ENCODE assay signal across 15 mouse cellular contexts in genomic region chr11:49090551-49090950, GRCm38 (mm10). TPM values are rescaled to one million over a fixed set of nuclear protein-coding genes. Genes with fewer than 3 reads are reported as not detected.
"Had no signal": no experiment of that assay in that cellular context is flagged by ENCODE, and none has a peak within 500 bp of the region (broad histone marks: within the 10 kb centered on the region; RNA-seq: fewer than 3 reads in every experiment).

No protein-coding gene starts in this region.

- H3K4me2 ChIP-seq: lung, embryonic 15.5 days; midbrain, embryonic 12.5 days; neural tube, embryonic 15.5 days had no signal

- H3K9ac ChIP-seq: lung, embryonic 15.5 days; midbrain, embryonic 12.5 days; neural tube, embryonic 15.5 days had no signal

- H3K4me1 ChIP-seq: neural tube, embryonic 15.5 days had no signal

- H3K27ac ChIP-seq: limb, embryonic 10.5 days; lung, embryonic 15.5 days; midbrain, embryonic 12.5 days; neural tube, embryonic 15.5 days; stomach, postnatal 0 days had no signal

- ATAC-seq: inflammation-experienced regulatory T-cells, adult 6 months; midbrain, embryonic 16.5 days had no signal

- DNase-seq: kidney, adult 8-10 months; kidney, postnatal 36 days; lung, postnatal 14 days; thymus, postnatal 4 days had no signal

- H3K36me3 ChIP-seq: limb, embryonic 10.5 days; lung, embryonic 15.5 days; midbrain, embryonic 12.5 days; neural tube, embryonic 15.5 days had no signal

- H3K27me3 ChIP-seq: lung, embryonic 15.5 days; midbrain, embryonic 12.5 days; neural tube, embryonic 15.5 days had no signal

- H3K4me3 ChIP-seq: limb, embryonic 10.5 days; lung, embryonic 15.5 days; midbrain, embryonic 12.5 days; neural tube, embryonic 15.5 days had no signal

- H3K9me3 ChIP-seq: limb, embryonic 10.5 days; lung, embryonic 15.5 days; midbrain, embryonic 12.5 days; neural tube, embryonic 15.5 days had no signal

RNA-seq across cellular contexts. Expression of gene Olfr1396, which starts 24.1 kb away (rescaled TPM):
- polyA plus RNA-seq: kidney, embryonic 16.5 days; limb, embryonic 10.5 days; lung, embryonic 15.5 days; midbrain, embryonic 12.5 days; midbrain, embryonic 16.5 days; neural tube, embryonic 11.5 days; neural tube, embryonic 15.5 days had no signal

RNA-seq across cellular contexts. Expression of gene Tgtp2, which starts 26.5 kb away (rescaled TPM):
- polyA plus RNA-seq: limb, embryonic 10.5 days; midbrain, embryonic 16.5 days; neural tube, embryonic 11.5 days had no signal

RNA-seq across cellular contexts. Expression of gene Olfr1395, which starts 51.5 kb away (rescaled TPM):
- polyA plus RNA-seq: inflammation-experienced regulatory T-cells, adult 6 months; intestine, postnatal 0 days; kidney, embryonic 16.5 days; limb, embryonic 10.5 days; limb, embryonic 14.5 days; lung, embryonic 15.5 days; midbrain, embryonic 12.5 days; midbrain, embryonic 16.5 days; neural tube, embryonic 11.5 days; neural tube, embryonic 15.5 days; stomach, postnatal 0 days had no signal
